Mouse (Mus musculus): Measurements from ENCODE around the gene Wdr11.

The Wdr11 gene

GRCm38 (mm10) chr7:129652901-129653460, 61.3 kb downstream of the Wdr11 start:
- DNase-seq (ENCODE audit: inconsistent age in 2 of 2, low spot score in 1 of 2), result no peak

DNA sequence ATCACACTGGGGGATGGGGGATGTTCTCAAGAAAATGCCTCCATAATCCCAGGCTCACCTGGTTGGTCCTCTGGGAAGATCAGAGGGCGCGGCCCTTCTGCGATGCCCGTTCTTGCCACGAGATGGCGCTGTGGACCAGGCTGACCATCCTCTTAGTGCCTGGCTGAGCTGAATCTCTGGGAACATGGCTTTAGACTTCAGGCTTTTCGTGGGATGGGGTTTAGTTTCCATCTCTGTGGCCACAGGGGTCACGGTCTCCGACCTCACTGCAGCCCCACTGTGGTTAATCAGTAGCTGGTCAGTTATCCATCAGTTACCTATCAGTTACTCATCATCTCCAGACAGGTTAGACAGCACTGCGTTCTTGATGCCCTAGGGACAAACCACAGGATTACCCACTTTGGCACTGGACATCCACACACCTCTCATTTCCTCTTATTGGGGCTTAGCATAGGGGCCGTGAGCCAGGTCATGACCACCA, 62.2 kb downstream of the Wdr11 start:
- DNase-seq (ENCODE audit: inconsistent age in 2 of 2, low spot score in 1 of 2), result peak; percentile 78 to 94

DNA sequence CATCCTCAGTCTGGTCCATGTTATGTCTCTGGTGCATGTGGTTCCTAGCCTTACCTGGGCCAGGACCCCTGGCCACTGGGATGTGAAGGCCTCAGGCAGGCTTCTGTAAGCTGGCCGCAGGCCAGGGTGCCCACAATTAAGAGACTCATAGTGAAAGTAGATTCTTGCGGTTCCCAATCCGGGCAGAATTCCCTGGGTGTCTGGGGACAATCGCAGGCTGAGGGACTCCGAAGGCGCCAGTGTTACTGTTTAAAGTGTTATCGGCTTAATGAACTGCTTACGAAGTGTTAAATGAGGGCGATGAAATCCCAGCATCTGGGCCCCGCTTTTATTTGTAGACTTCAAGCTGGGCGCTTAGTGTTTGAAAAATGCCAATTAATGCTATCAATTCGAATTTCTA, 63.3 kb downstream of the Wdr11 start:
- no peak for DNase-seq (ENCODE audit: inconsistent age in 2 of 2, low spot score in 1 of 2)

DNA sequence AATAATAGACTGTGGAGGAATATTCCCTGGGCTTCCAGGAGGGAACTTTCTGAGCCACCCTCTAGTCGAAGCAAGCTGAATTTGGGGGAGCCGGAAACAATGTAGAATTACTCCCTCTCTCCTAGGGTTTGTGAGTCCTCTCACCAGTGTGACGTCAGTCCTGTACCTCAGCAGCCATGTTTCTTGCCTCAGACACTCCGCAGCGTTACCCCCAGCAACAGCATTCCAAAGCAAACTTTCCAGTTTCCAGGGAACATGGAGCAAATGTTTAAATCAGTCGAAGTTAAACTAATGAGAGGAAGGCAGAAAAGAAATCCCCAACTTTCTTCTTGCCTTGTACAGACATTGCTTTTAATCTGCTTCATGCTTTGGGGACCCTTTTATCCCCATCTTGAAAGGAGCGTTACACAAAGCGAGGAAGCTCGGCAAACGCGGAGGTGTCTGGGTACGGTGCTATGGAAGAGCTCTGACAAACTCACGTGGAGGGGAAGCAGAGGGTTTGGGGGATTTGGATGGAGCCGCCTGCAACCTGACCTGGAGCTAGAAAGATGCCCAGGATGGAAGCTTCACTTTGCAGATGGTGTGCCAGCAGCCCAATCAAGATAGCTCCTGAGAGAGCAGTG, 64.1 kb downstream of the Wdr11 start:
- DNase-seq (ENCODE audit: inconsistent age in 2 of 2, low spot score in 1 of 2), result no peak

GRCm38 (mm10) chr7:129657867-129658266, 66.2 kb downstream of the Wdr11 start:
- no peak for DNase-seq (ENCODE audit: inconsistent age in 2 of 2, low spot score in 1 of 2)

- DNase-seq (ENCODE audit: inconsistent age in 2 of 2, low spot score in 1 of 2), result peak in 1 of 2 experiments; percentile 38
These were observed 68.1 kb downstream of the Wdr11 start for GRCm38 (mm10) chr7:129659755-129660154.

GRCm38 (mm10) chr7:129660546-129660945, 68.9 kb downstream of the Wdr11 start:
- peak; percentile 66 to 86 for DNase-seq (ENCODE audit: inconsistent age in 2 of 2, low spot score in 1 of 2)

DNA sequence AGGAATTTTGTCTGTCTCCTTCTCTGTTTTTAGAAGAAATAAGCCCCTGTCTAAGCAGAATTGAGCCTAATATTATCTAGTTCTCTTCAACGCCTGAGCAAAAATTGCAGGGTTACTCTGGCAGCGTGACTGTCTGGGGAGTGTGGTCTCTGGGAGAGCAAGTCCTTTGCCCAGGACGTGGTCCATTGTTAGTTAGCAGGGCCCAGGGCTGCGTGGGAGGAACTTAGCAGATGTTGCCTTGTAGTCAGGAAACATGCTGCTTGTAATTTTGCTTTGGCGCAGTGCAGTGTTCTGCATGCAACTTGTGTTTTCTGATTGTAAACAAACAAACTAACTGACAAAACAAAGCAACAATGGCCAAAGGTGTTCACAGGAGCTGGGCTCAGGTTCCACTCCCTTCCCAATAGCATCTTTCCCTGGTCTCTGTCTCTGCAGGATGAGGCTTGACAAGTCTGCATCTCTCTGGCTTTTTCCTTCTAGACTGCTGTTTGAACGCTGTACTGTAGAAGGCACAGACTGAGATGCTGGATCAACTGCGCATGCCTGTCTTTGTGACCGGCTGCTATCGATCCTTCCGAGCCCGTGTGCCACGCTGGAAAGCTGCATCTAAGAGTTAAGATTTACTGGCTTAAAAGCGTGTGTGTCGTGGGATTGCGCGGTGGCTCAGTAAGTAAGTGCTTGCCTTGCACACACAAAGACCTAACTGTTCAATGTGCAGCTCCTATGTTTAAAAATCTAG, 70.6 kb downstream of the Wdr11 start:
- no peak for DNase-seq (ENCODE audit: inconsistent age in 2 of 2, low spot score in 1 of 2)

GRCm38 (mm10) chr7:129663781-129664505, 72.3 kb downstream of the Wdr11 start:
- DNase-seq (ENCODE audit: inconsistent age in 2 of 2, low spot score in 1 of 2), result peak; percentile 45 to 73

DNA sequence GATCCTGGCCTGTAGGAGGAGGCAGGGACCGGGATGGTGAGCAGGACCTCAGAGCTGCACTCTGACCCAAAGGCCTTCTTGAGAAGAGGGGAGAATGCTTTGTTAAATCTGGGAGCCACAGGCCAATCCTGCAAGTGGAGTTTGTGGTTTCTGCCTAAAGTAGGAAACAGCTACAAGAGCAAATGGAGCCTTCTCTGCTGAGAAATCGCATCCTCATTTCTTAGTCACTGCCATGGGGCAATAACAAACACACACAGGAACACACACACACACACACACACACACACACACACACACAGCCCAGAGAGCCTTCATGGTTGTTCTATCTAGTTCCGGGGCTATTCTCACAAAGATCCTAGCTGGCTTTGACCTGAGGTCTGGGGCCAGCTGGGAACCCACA, 73.7 kb downstream of the Wdr11 start:
- DNase-seq (ENCODE audit: inconsistent age in 2 of 2, low spot score in 1 of 2), result peak in 1 of 2 experiments; percentile 50

- DNase-seq (ENCODE audit: inconsistent age in 2 of 2, low spot score in 1 of 2), result peak; percentile 68 to 85
These were observed 74.3 kb downstream of the Wdr11 start for GRCm38 (mm10) chr7:129665921-129666320.

GRCm38 (mm10) chr7:129666526-129666925, 74.9 kb downstream of the Wdr11 start:
- peak; percentile 69 to 73 for DNase-seq (ENCODE audit: inconsistent age in 2 of 2, low spot score in 1 of 2)

- DNase-seq (ENCODE audit: inconsistent age in 2 of 2, low spot score in 1 of 2), result no peak
These were observed 78.6 kb downstream of the Wdr11 start for GRCm38 (mm10) chr7:129670280-129670679.

GRCm38 (mm10) chr7:129671675-129672651, 80.3 kb downstream of the Wdr11 start:
- peak in 1 of 2 experiments; percentile 58 for DNase-seq (ENCODE audit: inconsistent age in 2 of 2, low spot score in 1 of 2)

GRCm38 (mm10) chr7:129673776-129674175, 82.1 kb downstream of the Wdr11 start:
- no peak for DNase-seq (ENCODE audit: inconsistent age in 2 of 2, low spot score in 1 of 2)

DNA sequence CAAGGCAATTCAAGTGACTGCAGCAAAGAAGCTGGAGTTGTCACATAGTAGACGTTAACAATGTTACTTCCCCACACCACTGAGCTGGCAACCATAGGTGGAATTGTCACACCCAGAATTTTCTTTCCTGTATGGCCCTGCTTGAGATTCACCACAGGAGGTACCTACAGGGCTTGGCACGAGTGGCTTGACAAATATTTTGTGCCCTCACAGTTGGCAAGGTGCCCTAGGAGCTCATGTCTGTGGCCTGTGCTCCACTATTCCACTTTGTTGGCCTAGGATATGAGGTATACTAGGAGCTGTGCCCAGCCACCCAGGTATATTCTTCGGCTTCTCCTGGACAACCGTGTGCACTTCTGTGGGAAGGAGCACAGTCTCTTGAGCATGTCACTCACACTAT, 82.9 kb downstream of the Wdr11 start:
- DNase-seq (ENCODE audit: inconsistent age in 2 of 2, low spot score in 1 of 2), result no peak

GRCm38 (mm10) chr7:129675852-129676251, 84.2 kb downstream of the Wdr11 start:
- peak; percentile 61 to 79 for DNase-seq (ENCODE audit: inconsistent age in 2 of 2, low spot score in 1 of 2)

GRCm38 (mm10) chr7:129677141-129677540, 85.5 kb downstream of the Wdr11 start:
- DNase-seq (ENCODE audit: inconsistent age in 2 of 2, low spot score in 1 of 2), result no peak

DNA sequence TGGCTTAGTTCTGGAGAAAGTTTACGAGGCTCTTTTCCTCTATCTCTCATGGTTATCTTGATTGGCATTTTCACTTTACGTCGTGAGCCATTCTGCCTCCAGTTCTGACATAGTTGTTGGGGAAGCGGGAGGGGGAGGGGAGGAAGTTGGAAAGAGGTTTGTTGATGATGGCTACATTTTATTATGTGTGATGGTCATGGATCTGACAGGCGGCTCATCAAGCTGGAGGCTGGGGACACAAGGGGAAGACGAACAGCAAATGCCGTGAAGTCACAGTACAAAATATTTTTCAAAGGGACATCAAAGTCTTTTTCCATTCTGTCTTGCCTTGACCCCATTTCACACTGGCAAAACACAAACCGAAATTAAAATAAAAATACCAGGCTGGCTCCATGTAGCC, 86.8 kb downstream of the Wdr11 start:
- DNase-seq (ENCODE audit: inconsistent age in 2 of 2, low spot score in 1 of 2), result peak; percentile 73 to 87

DNA sequence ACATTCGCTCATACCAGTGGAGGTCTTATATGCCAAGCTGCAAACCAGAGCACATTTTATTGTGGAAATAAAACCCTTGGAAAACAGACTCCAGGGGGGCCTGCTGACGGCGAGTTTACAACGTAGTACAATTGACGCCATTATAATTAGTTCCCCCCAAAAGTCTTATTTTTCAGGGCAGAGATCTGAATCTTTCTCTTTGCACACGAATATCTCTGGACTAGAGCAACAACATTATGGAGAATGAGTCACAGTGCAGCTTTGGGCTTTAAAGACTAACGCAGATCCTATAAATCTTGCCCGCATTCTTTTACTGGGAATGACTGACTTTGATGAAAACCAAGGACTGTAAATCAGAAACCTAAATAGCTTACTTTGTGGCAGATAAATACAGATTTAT, 87.3 kb downstream of the Wdr11 start:
- DNase-seq (ENCODE audit: inconsistent age in 2 of 2, low spot score in 1 of 2), result peak in 1 of 2 experiments; percentile 70
